Mouse (Mus musculus): ENCODE data around the gene Nfyc. TPM values are rescaled to one million over a fixed set of nuclear protein-coding genes. Genes with fewer than 3 reads are reported as not detected.

The Nfyc gene
- total RNA-seq, 2 experiments from 2014 or later: 54.8 to 63.6 TPM

DNA sequence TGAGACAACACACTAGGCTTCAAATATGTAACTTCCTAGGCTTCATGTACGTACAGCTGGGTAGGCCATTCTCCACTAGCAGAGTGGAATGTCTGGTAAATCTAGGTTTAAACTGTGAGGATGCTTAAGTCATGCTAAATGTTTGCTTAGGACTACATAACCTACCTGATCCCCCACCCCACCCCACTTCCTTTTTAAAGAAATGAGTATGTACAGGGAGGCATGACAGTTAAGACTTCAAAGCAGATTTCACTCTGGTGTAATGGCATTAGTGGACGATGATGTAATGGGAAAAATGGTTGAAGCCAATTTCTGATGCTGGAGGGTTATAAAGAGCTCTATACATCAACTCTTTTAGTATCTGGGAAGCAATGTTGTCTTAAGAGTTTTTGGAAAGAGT is 38.5 kb downstream of the Nfyc start:
- DNase-seq: no peak
- intact Hi-C loops (cut with DNase I): no loop called here

DNA sequence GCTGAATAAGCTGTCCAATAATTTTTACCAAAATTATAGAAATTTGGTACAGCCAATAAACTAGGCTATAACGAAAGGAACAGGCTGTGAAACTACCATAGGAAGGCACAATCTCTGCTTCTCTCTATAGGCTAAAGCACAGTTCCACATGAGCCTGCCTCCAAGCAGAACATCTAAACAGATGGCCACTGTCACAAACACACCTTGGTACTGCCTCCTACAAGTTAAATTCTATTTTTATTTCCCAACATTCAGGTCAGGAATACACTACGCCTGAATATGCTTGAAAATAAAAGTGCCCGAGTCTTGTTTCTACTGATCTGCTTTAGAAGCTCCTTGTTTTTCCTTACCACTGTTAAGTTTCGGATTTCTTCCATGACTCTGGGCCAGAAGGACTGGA is 41.3 kb downstream of the Nfyc start:
- no peak for DNase-seq
- intact Hi-C loops (cut with DNase I): no loop called here

GRCm38 (mm10) chr4:120755801-120756200 is 75.6 kb downstream of the Nfyc start:
- intact Hi-C loops (cut with DNase I): loop anchor here (1.0 to 2.0 kb wide), 3 partner anchors 63 to 166 kb away; no protein-coding TSS in a partner anchor

GRCm38 (mm10) chr4:120755299-120755698 is 76.1 kb downstream of the Nfyc start:
- peak; percentile 71 to 76 for DNase-seq
- intact Hi-C loops (cut with DNase I): loop anchor here (1.0 to 2.0 kb wide), 3 partner anchors 62 to 166 kb away; no protein-coding TSS in a partner anchor

More at GRCm38 (mm10) chr4:120755801-120756200, 75.6 kb downstream of the Nfyc start:
- DNase-seq: no peak

GRCm38 (mm10) chr4:120749601-120750000 is 81.8 kb downstream of the Nfyc start:
- intact Hi-C loops (cut with DNase I): no loop called here
- DNase-seq: no peak

GRCm38 (mm10) chr4:120747941-120748866 is 83.2 kb downstream of the Nfyc start, which contains the start of gene Kcnq4:
TSS of gene Kcnq4 (minus strand) at chr4:120748612.
- intact Hi-C loops (cut with DNase I): no loop called here
- DNase-seq: no peak

- intact Hi-C loops (cut with DNase I): no loop called here
- DNase-seq: peak; percentile 26 to 46
Observed at GRCm38 (mm10) chr4:120747243-120747792, 84.1 kb downstream of the Nfyc start.

- peak; percentile 16 to 44 for DNase-seq
- intact Hi-C loops (cut with DNase I): no loop called here
Observed at GRCm38 (mm10) chr4:120746552-120747150, 84.7 kb downstream of the Nfyc start.

- intact Hi-C loops (cut with DNase I): no loop called here
- no peak for DNase-seq
Observed at GRCm38 (mm10) chr4:120745731-120746551, 85.4 kb downstream of the Nfyc start.

DNA sequence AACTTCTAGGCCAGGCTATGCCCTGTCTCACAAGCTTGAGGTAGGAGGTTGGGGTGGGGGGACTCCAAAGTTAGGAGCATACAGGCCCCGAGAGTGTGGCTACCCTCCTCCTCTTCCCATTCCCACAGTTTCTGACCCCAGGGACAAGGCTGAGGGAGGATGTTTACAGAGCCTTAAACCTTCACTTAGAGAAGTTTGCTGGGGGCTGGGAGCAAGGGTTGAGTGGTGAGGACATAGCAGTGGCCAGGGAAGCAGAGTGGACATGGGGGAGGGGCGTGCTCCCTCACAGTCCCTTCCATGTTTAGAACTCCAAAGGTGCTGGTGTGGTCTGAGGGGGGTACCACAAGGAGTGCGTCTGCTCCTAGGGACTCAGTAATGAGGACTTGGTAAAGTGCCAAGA is 87.7 kb downstream of the Nfyc start:
- DNase-seq: no peak
- intact Hi-C loops (cut with DNase I): no loop called here

GRCm38 (mm10) chr4:120741303-120741702 is 90.1 kb downstream of the Nfyc start:
- DNase-seq: no peak
- intact Hi-C loops (cut with DNase I): no loop called here

DNA sequence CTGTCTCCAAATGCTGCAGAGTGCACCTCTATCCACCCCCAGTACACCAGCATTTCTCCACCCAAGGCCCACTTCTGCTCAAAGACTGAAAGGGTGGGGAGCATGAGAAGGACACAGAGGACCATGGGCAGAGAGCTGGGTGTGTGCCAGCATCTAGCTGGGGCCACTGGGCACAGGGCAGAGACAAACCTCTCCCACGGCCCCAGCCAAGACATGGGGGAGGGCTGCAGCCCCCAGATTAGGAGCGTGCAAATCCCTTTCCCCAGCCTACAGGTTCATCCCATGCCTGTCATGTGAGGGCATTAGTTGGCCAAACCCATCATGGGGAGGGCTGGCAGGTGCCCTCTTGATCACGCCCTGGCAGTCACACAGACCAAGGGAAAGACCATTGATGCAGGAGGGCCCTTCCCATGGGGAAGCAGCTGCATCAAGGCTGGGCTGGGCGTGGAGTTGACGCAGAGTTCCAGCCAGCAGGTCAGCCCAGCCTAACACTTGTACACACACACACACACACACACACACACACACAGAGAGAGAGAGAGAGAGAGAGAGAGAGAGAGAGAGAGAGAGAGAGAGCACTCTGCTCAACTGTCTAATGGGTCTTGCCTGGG is 97.3 kb downstream of the Nfyc start:
- intact Hi-C loops (cut with DNase I): no loop called here
- no peak for DNase-seq

GRCm38 (mm10) chr4:120732737-120733136 is 98.6 kb downstream of the Nfyc start:
- intact Hi-C loops (cut with DNase I): no loop called here
- DNase-seq: no peak

- intact Hi-C loops (cut with DNase I): no loop called here
- DNase-seq: peak; percentile 55 to 56
Observed at GRCm38 (mm10) chr4:120731030-120731644, 100.2 kb downstream of the Nfyc start.

DNA sequence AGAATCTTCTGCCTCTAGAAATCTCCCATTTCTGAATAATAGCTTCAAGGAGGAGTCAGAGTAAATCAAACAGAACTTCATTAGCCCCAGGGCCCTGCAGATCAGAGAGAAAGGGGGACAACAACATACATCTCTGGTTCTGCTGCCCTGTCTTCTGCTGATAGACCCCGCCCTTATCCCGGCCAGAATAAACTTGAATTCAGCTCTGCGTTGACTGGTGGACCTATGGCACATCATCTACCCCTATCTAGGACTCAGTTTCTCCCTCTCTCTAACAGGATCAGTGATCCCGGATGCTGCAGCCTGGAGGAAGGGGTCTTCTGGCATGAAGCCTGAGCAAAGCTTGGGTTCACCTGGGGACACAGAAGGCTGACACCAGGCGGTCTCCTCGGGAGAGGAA is 100.8 kb downstream of the Nfyc start:
- intact Hi-C loops (cut with DNase I): no loop called here
- DNase-seq: no peak

DNA sequence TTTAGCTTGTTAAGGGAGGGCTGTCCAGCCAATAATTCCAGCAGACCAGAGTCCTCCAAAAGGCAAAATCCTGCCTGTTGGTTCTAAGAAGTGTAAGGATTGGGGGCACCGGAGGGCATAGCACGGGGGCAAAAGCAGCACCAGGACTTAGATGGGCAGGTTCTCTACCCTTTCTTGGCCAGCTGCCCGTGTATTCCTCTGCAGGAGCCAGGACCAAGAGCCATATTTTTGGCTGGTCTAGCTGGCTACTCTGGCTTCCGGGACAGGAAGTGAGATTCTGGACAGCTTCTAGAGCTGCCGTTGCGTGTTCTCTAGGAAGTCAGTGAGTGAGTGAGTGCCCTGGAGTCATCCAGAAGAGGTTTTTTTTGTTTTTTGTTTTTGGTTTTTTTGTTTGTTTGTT is 101.2 kb downstream of the Nfyc start:
- intact Hi-C loops (cut with DNase I): no loop called here
- DNase-seq: peak; percentile 46 to 51

GRCm38 (mm10) chr4:120729441-120729840 is 101.9 kb downstream of the Nfyc start:
- DNase-seq: no peak
- intact Hi-C loops (cut with DNase I): no loop called here

- DNase-seq: no peak
- intact Hi-C loops (cut with DNase I): no loop called here
Observed at GRCm38 (mm10) chr4:120727842-120728241, 103.5 kb downstream of the Nfyc start.

- DNase-seq: peak; percentile 29 to 34
- intact Hi-C loops (cut with DNase I): no loop called here
Observed at GRCm38 (mm10) chr4:120726174-120726573, 105.2 kb downstream of the Nfyc start.
